Mouse (Mus musculus): ENCODE results near the gene Calcb. TPM values are rescaled to one million over a fixed set of nuclear protein-coding genes. Genes with fewer than 3 reads are reported as not detected.

Gene Calcb
- polyA plus RNA-seq, 1 experiment from 2014 or later, result 6.2 TPM

GRCm38 (mm10) chr7:114762660-114763059 lies 44.2 kb downstream of the Calcb start:
- Histone ChIP-seq H3K4me3 (no peak overlapping the region), H3K4me1 (replicated peaks) (no peaks in the 10 kb centered on the region), H3K36me3 (no peaks in the 10 kb centered on the region), H3K4me2 (no peak overlapping the region), H3K9me3 (no peaks in the 10 kb centered on the region), H3K9ac (no peak overlapping the region), H3K27me3 (no peaks in the 10 kb centered on the region), H3K27ac (replicated peaks) (no peak overlapping the region)
- WGBS, result 66% methylated on average over 2 of the region's 2 CpGs
- no peak for ATAC-seq (ENCODE audit: low read depth)

- Histone ChIP-seq H3K4me1 (replicated peaks) (no peaks in the 10 kb centered on the region), H3K36me3 (no peaks in the 10 kb centered on the region), H3K27me3 (no peaks in the 10 kb centered on the region), H3K9me3 (no peaks in the 10 kb centered on the region), H3K4me3 (no peak overlapping the region), H3K9ac (no peak overlapping the region), H3K27ac (replicated peaks) (no peak overlapping the region), H3K4me2 (no peak overlapping the region)
- no peak for ATAC-seq (ENCODE audit: low read depth)
- 78% methylated on average over 3 of the region's 3 CpGs for WGBS
These were observed 46.8 kb downstream of the Calcb start for GRCm38 (mm10) chr7:114765273-114765672.

GRCm38 (mm10) chr7:114766523-114766922 lies 48.1 kb downstream of the Calcb start:
- H3K9ac ChIP-seq, result no peak overlapping the region
- no peak overlapping the region for H3K4me2 ChIP-seq
- H3K4me3 ChIP-seq, result no peak overlapping the region
- 86% methylated on average over 3 of the region's 3 CpGs for WGBS
- no peaks in the 10 kb centered on the region for H3K27me3 ChIP-seq
- H3K9me3 ChIP-seq, result no peaks in the 10 kb centered on the region
- ATAC-seq (ENCODE audit: low read depth), result no peak
- H3K36me3 ChIP-seq, result no peaks in the 10 kb centered on the region
- H3K4me1 ChIP-seq (replicated peaks), result no peaks in the 10 kb centered on the region
- H3K27ac ChIP-seq (replicated peaks), result no peak overlapping the region

GRCm38 (mm10) chr7:114768516-114768915 lies 50.1 kb downstream of the Calcb start:
- Histone ChIP-seq H3K9me3 (no peaks in the 10 kb centered on the region), H3K27me3 (no peaks in the 10 kb centered on the region), H3K4me3 (no peak overlapping the region), H3K36me3 (no peaks in the 10 kb centered on the region), H3K27ac (replicated peaks) (no peak overlapping the region), H3K4me2 (no peak overlapping the region), H3K9ac (no peak overlapping the region), H3K4me1 (replicated peaks) (no peaks in the 10 kb centered on the region)
- WGBS, result 89% methylated on average over 5 of the region's 5 CpGs
- ATAC-seq (ENCODE audit: low read depth), result no peak

GRCm38 (mm10) chr7:114769041-114769440 lies 50.6 kb downstream of the Calcb start:
- Histone ChIP-seq H3K9ac (no peak overlapping the region), H3K4me1 (replicated peaks) (no peaks in the 10 kb centered on the region), H3K9me3 (no peaks in the 10 kb centered on the region), H3K4me3 (no peak overlapping the region), H3K36me3 (no peaks in the 10 kb centered on the region), H3K27me3 (no peaks in the 10 kb centered on the region), H3K4me2 (no peak overlapping the region), H3K27ac (replicated peaks) (no peak overlapping the region)
- 85% methylated on average over 4 of the region's 4 CpGs for WGBS
- ATAC-seq (ENCODE audit: low read depth), result no peak

GRCm38 (mm10) chr7:114770586-114770985 lies 52.1 kb downstream of the Calcb start:
- H3K36me3 ChIP-seq, result no peaks in the 10 kb centered on the region
- no peak overlapping the region for H3K4me2 ChIP-seq
- H3K9me3 ChIP-seq, result no peaks in the 10 kb centered on the region
- no peak overlapping the region for H3K9ac ChIP-seq
- H3K27ac ChIP-seq (replicated peaks), result no peak overlapping the region
- no peaks in the 10 kb centered on the region for H3K4me1 ChIP-seq (replicated peaks)
- WGBS, result 95% methylated on average over 3 of the region's 3 CpGs
- no peaks in the 10 kb centered on the region for H3K27me3 ChIP-seq
- no peak for ATAC-seq (ENCODE audit: low read depth)
- no peak overlapping the region for H3K4me3 ChIP-seq

GRCm38 (mm10) chr7:114771801-114772200 lies 53.4 kb downstream of the Calcb start:
- Histone ChIP-seq H3K27me3 (no peaks in the 10 kb centered on the region), H3K4me2 (no peak overlapping the region), H3K4me1 (replicated peaks) (no peaks in the 10 kb centered on the region), H3K9me3 (no peaks in the 10 kb centered on the region), H3K27ac (replicated peaks) (no peak overlapping the region), H3K36me3 (no peaks in the 10 kb centered on the region), H3K9ac (no peak overlapping the region), H3K4me3 (no peak overlapping the region)
- WGBS, result 84% methylated on average over 7 of the region's 7 CpGs
- ATAC-seq (ENCODE audit: low read depth), result no peak

Other genes starting within 250 kb of the Calcb start
- 1.4 and 1.9 TPM in 2 replicates for gene Cyp2r1, start 155.7 kb upstream of the Calcb start, polyA plus RNA-seq (2015; fragmentation: Nextera tagmentation; extraction: Ambion mirVana)
- 12.0 and 14.0 TPM in 2 replicates for gene Calca, start 82.3 kb upstream of the Calcb start, polyA plus RNA-seq (2015; fragmentation: Nextera tagmentation; extraction: Ambion mirVana)
- 9.3 and 11.4 TPM in 2 replicates for gene Insc, start 25.1 kb downstream of the Calcb start, polyA plus RNA-seq (2015; fragmentation: Nextera tagmentation; extraction: Ambion mirVana)